Mouse (Mus musculus): Measurements from ENCODE around the gene Slc39a11. TPM values are rescaled to one million over a fixed set of nuclear protein-coding genes. Genes with fewer than 3 reads are reported as not detected.

Gene Slc39a11
- total and polyA plus RNA-seq, 3 experiments, result 5.0 to 9.9 (median 5.3) TPM

DNA sequence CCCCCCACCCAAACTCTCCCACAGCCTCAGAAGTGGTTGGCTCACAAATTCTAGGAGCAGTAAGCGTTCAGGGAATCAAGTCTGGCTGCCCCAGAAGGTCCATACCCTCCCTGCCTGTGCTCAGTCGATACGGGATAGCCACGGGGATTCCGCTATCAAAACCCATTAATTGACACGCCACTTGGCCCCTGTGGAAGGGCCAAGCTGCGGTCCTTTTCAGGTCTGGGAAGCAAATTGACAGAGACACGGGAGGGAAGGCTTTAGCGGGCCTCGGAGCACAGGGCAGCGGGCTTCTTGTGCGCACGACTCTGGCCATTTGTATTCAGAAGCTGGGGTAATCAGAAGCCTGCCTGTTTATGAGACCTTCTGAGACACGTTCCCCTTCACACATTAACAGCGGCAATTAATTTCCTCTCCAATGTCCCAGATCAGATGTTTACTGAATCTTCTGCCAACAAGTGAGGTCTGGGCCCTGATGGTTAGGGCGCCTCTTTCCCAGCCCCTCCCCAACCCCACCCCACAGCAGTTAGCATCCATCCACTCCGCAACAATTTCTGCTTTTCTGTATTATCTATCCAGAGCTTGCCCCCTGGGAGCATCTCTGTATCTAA is 128.9 kb downstream of the Slc39a11 start:
- DNase-seq (ENCODE audit: low spot score), result no peak
- H3K4me3 ChIP-seq (ENCODE audit: low read depth, low read length), result no peak overlapping the region
- no peaks in the 10 kb centered on the region for H3K4me1 ChIP-seq (ENCODE audit: insufficient read depth, low read depth, low read length)
- no peak for TF ChIP-seq POLR2AphosphoS5 (IDR thresholded peaks at IDR 0.05; ENCODE audit: insufficient replicate concordance, low read depth, low read length)
- no peak for TF ChIP-seq CTCF (IDR thresholded peaks at IDR 0.05; ENCODE audit: low read depth, low read length)
- no peak for TF ChIP-seq GATA1 (IDR thresholded peaks at IDR 0.05; ENCODE audit: borderline replicate concordance, low read length)
- no peak for TF ChIP-seq TAL1 (conservative IDR thresholded peaks at IDR 0.05; ENCODE audit: low read depth, low read length)
- no peak for TF ChIP-seq GATA2 (IDR thresholded peaks at IDR 0.05; ENCODE audit: borderline replicate concordance, low read depth, low read length)
- peaks cover 68% of the 10 kb centered on the region for H3K9me3 ChIP-seq (replicated peaks)
- peaks cover 55% of the 10 kb centered on the region for H3K36me3 ChIP-seq (replicated peaks)
- H3K27me3 ChIP-seq (ENCODE audit: insufficient read depth, low read length), result no peaks in the 10 kb centered on the region
- ATAC-seq (ENCODE audit: extremely low read depth, insufficient number of reproducible peaks, low FRiP score, poor library complexity, severe bottlenecking), result no peak

DNA sequence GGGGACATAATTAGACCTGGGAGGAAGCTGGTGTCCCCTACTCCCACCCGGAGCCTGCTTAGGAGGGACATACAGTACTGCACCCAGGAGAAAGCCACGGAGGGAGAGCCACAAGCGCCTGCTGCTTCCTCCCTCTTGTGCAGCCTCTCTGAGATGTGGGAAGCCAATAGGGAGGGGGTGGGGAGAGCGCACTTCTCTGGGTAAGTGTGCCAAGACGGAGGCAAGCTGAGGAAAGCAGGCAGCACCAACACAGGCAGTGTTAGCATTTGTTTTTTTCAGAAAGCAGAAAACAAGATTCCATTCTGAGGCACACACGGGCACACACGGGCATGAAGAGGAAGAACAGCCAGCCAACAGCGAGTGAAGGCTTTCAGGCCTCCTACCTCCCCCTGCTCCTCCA is 129.5 kb downstream of the Slc39a11 start:
- no peak for DNase-seq (ENCODE audit: low spot score)
- TF ChIP-seq TAL1 (conservative IDR thresholded peaks at IDR 0.05; ENCODE audit: low read depth, low read length), result no peak
- TF ChIP-seq GATA2 (IDR thresholded peaks at IDR 0.05; ENCODE audit: borderline replicate concordance, low read depth, low read length), result no peak
- TF ChIP-seq POLR2AphosphoS5 (IDR thresholded peaks at IDR 0.05; ENCODE audit: insufficient replicate concordance, low read depth, low read length), result no peak
- no peak for TF ChIP-seq CTCF (IDR thresholded peaks at IDR 0.05; ENCODE audit: low read depth, low read length)
- TF ChIP-seq GATA1 (IDR thresholded peaks at IDR 0.05; ENCODE audit: borderline replicate concordance, low read length), result no peak
- ATAC-seq (ENCODE audit: extremely low read depth, insufficient number of reproducible peaks, low FRiP score, poor library complexity, severe bottlenecking), result no peak
- no peaks in the 10 kb centered on the region for H3K27me3 ChIP-seq (ENCODE audit: insufficient read depth, low read length)
- H3K36me3 ChIP-seq (replicated peaks), result peaks cover 56% of the 10 kb centered on the region
- no peaks in the 10 kb centered on the region for H3K4me1 ChIP-seq (ENCODE audit: insufficient read depth, low read depth, low read length)
- no peak overlapping the region for H3K4me3 ChIP-seq (ENCODE audit: low read depth, low read length)
- H3K9me3 ChIP-seq (replicated peaks), result peaks cover 65% of the 10 kb centered on the region

DNA sequence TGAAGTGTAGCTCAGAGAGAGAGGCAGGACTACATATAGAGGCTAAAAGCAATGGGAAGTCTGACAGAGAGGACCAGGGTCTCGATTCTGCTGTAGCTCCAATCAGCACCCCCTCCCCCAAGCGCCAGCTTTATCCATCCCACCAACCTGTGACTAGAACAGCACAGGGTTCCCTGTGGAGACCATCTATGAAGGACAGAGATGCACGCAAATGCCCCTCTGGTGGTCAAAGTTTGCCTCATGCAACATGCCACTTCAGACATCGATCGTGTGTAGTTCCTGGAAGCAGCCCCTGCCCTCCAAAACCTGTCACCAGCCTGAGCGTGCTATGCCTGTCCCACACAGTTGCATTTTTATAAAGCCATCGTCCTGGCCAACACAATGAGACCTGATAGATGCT is 129.9 kb downstream of the Slc39a11 start:
- TF ChIP-seq POLR2AphosphoS5 (IDR thresholded peaks at IDR 0.05; ENCODE audit: insufficient replicate concordance, low read depth, low read length) (no peak), GATA1 (IDR thresholded peaks at IDR 0.05; ENCODE audit: borderline replicate concordance, low read length) (no peak), CTCF (IDR thresholded peaks at IDR 0.05; ENCODE audit: low read depth, low read length) (no peak), TAL1 (conservative IDR thresholded peaks at IDR 0.05; ENCODE audit: low read depth, low read length) (no peak), GATA2 (IDR thresholded peaks at IDR 0.05; ENCODE audit: borderline replicate concordance, low read depth, low read length) (no peak)
- DNase-seq (ENCODE audit: low spot score) (no peak), ATAC-seq (ENCODE audit: extremely low read depth, insufficient number of reproducible peaks, low FRiP score, poor library complexity, severe bottlenecking) (no peak)
- Histone ChIP-seq H3K4me1 (ENCODE audit: insufficient read depth, low read depth, low read length) (no peaks in the 10 kb centered on the region), H3K9me3 (replicated peaks) (peaks cover 62% of the 10 kb centered on the region), H3K36me3 (replicated peaks) (peaks cover 54% of the 10 kb centered on the region), H3K27me3 (ENCODE audit: insufficient read depth, low read length) (no peaks in the 10 kb centered on the region), H3K4me3 (ENCODE audit: low read depth, low read length) (no peak overlapping the region)

DNA sequence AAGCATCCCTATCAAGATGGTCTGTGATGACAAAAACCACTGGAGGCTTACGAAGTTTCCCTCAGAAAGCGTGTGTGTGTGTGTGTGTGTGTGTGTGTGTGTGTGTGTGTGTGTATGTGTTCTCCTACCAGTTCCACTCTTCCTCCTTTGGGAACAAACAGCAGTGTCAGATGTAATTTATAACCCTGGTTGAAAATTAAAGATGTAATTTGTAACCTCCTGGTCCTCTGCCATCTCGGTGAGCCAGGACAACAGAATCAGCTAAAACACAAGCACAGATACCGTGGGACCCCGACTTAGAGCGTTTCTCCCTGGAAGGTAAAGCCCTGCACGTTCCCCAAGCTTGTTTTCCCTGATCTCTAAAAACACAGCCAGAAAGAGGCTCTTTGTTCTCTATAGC is 131.7 kb downstream of the Slc39a11 start:
- H3K9me3 ChIP-seq (replicated peaks), result peaks cover 55% of the 10 kb centered on the region
- ATAC-seq (ENCODE audit: extremely low read depth, insufficient number of reproducible peaks, low FRiP score, poor library complexity, severe bottlenecking) (no peak), DNase-seq (ENCODE audit: low spot score) (no peak)
- H3K27me3 ChIP-seq (ENCODE audit: insufficient read depth, low read length), result no peaks in the 10 kb centered on the region
- TF ChIP-seq GATA2 (IDR thresholded peaks at IDR 0.05; ENCODE audit: borderline replicate concordance, low read depth, low read length) (no peak), CTCF (IDR thresholded peaks at IDR 0.05; ENCODE audit: low read depth, low read length) (no peak)
- H3K4me1 ChIP-seq (ENCODE audit: insufficient read depth, low read depth, low read length), result no peaks in the 10 kb centered on the region
- H3K36me3 ChIP-seq (replicated peaks), result peaks cover 53% of the 10 kb centered on the region
- H3K4me3 ChIP-seq (ENCODE audit: low read depth, low read length), result no peak overlapping the region

DNA sequence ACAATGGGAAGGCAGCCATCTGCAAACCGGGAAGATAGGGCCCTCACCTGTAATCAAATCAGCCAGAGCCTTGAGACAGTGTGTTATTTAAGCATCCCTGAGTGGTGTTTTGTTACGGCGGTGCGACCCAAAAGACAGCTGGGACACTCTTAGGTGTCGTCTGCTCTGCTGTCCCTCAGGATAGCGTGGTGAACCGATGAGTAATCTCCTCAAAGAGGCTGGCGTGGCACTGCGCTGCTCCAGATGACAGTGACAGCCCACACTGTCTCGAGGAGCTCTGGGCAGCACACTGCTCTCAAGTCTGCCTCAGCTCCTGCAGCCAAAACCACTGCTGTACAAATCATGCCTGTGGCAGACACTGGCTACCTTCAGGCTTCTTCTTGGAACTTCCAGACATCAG is 133.7 kb downstream of the Slc39a11 start:
- 0 out of 2 replicates have a peak, but pooled peaks cover 2% of the 10 kb centered on the region for H3K4me1 ChIP-seq (ENCODE audit: insufficient read depth, low read depth, low read length)
- DNase-seq (ENCODE audit: low spot score), result no peak
- no peak for ATAC-seq (ENCODE audit: extremely low read depth, insufficient number of reproducible peaks, low FRiP score, poor library complexity, severe bottlenecking)
- H3K4me3 ChIP-seq (ENCODE audit: low read depth, low read length), result no peak overlapping the region
- H3K9me3 ChIP-seq (replicated peaks), result peaks cover 51% of the 10 kb centered on the region
- TF ChIP-seq CTCF (IDR thresholded peaks at IDR 0.05; ENCODE audit: low read depth, low read length) (no peak), GATA1 (IDR thresholded peaks at IDR 0.05; ENCODE audit: borderline replicate concordance, low read length) (no peak), POLR2AphosphoS5 (IDR thresholded peaks at IDR 0.05; ENCODE audit: insufficient replicate concordance, low read depth, low read length) (no peak), GATA2 (IDR thresholded peaks at IDR 0.05; ENCODE audit: borderline replicate concordance, low read depth, low read length) (no peak), TAL1 (conservative IDR thresholded peaks at IDR 0.05; ENCODE audit: low read depth, low read length) (no peak)
- peaks cover 39% of the 10 kb centered on the region for H3K36me3 ChIP-seq (replicated peaks)
- no peaks in the 10 kb centered on the region for H3K27me3 ChIP-seq (ENCODE audit: insufficient read depth, low read length)

DNA sequence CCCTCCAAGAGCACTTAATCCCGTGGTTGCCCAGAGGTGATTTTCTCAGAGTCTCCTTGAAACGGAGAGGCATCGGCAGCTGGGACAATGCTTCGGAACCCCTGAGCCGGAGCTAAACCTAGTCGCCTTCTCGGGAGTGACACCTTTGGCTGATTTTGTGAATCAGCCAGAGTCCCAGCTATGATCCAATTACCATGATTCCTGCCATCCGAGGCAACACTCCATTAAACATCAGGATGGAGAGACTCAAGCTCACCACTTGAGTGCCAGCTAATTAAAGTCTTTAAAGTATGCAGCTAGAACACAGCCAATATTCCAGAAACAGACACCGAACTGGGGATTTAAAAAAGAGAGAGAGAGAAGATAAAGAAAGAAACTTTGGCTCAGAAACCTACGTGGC is 136.9 kb downstream of the Slc39a11 start:
- Histone ChIP-seq H3K36me3 (replicated peaks) (peaks cover 33% of the 10 kb centered on the region), H3K4me1 (ENCODE audit: insufficient read depth, low read depth, low read length) (0 out of 2 replicates have a peak, but pooled peaks cover 2% of the 10 kb centered on the region), H3K4me3 (ENCODE audit: low read depth, low read length) (no peak overlapping the region), H3K27me3 (ENCODE audit: insufficient read depth, low read length) (no peaks in the 10 kb centered on the region), H3K9me3 (replicated peaks) (peaks cover 45% of the 10 kb centered on the region)
- ATAC-seq (ENCODE audit: extremely low read depth, insufficient number of reproducible peaks, low FRiP score, poor library complexity, severe bottlenecking), result no peak
- DNase-seq (ENCODE audit: low spot score), result no peak
- no peak for TF ChIP-seq CTCF (IDR thresholded peaks at IDR 0.05; ENCODE audit: low read depth, low read length)
- TF ChIP-seq TAL1 (conservative IDR thresholded peaks at IDR 0.05; ENCODE audit: low read depth, low read length), result no peak
- TF ChIP-seq GATA1 (IDR thresholded peaks at IDR 0.05; ENCODE audit: borderline replicate concordance, low read length), result no peak
